Mouse (Mus musculus) stomach, embryonic 14.5 days (tissue): ENCODE data around the gene Hemgn. TPM values are rescaled to one million over a fixed set of nuclear protein-coding genes. Genes with fewer than 3 reads are reported as not detected.

Experiments used
- ATAC-seq: fragments of 200-750 bp; cut with Nextera tagmentation; 2 replicates; pipeline ENCODE4 v1.8.0; 2017; ENCODE audit warnings: low read depth, moderate TSS enrichment; ENCODE audit not compliant: insufficient number of reproducible peaks, insufficient read depth, low FRiP score
- H3K27ac ChIP-seq: fragments of 300-500 bp; sonication (generic); 2 replicates; pipeline ENCODE4 v1.5.1; 2014; ENCODE audit warnings: mild to moderate bottlenecking, low read length, moderate library complexity, mixed read lengths
- H3K27me3 ChIP-seq: fragments of 300-500 bp; sonication (generic); 2 replicates; pipeline ENCODE4 v1.6.1; 2014; ENCODE audit warnings: low read length, control low read depth, mixed read lengths; ENCODE audit not compliant: control insufficient read depth, insufficient read depth
- H3K36me3 ChIP-seq: fragments of 300-500 bp; sonication (generic); 2 replicates; pipeline ENCODE4 v1.6.1; 2014; ENCODE audit warnings: mild to moderate bottlenecking, control low read depth, low read length, moderate library complexity, mixed read lengths; ENCODE audit not compliant: control insufficient read depth, insufficient read depth
- H3K4me1 ChIP-seq: fragments of 300-500 bp; sonication (generic); 2 replicates; pipeline ENCODE4 v1.6.1; 2014; ENCODE audit warnings: low read length, control low read depth, mixed read lengths; ENCODE audit not compliant: control insufficient read depth, insufficient read depth
- H3K4me2 ChIP-seq: fragments of 300-500 bp; sonication (generic); replicated peaks from 2 replicates; pipeline ENCODE4 v1.6.1; 2014; ENCODE audit warnings: low read depth, low read length, control low read depth
- H3K4me3 ChIP-seq: fragments of 300-500 bp; sonication (generic); 2 replicates; pipeline ENCODE4 v1.5.1; 2014; ENCODE audit warnings: low read depth, low read length, control low read depth
- H3K9ac ChIP-seq: fragments of 300-500 bp; sonication (generic); replicated peaks from 2 replicates; pipeline ENCODE4 v1.6.1; 2014; ENCODE audit warnings: low read depth, mild to moderate bottlenecking, control low read depth, low read length, moderate library complexity, mixed read lengths
- H3K9me3 ChIP-seq: fragments of 300-500 bp; sonication (generic); 2 replicates; pipeline ENCODE4 v1.6.1; 2016; ENCODE audit warnings: low read depth, low read length, control low read depth; ENCODE audit not compliant: control insufficient read depth
- WGBS: fragments of 180-500 bp; shearing (Covaris S2); extraction: QIAGEN DNeasy Blood & Tissue Kit; methylation state at CpG from one replicate; pipeline ENCODE4 v1.1.7; 2014; 5-methylcytosine and 5-hydroxymethylcytosine counted together
- polyA plus RNA-seq: library from polyadenylated mRNA; unstranded; fragments of >200 nt; fragmentation: Nextera tagmentation; extraction: Ambion mirVana; gene quantifications from 2 replicates; pipeline ENCODE4 v1.2.1, GENCODE M21; 2014

Gene Hemgn
- polyA plus RNA-seq, 1 experiment from 2014 or later = 0.94 TPM

- ATAC-seq = peak; percentile 19
- Histone ChIP-seq H3K27me3 (no peaks in the 10 kb centered on the region), H3K4me1 (peaks cover 24% of the 10 kb centered on the region), H3K9me3 (no peaks in the 10 kb centered on the region), H3K36me3 (no peaks in the 10 kb centered on the region), H3K9ac (peak overlapping the region; percentile 99), H3K4me3 (peak overlapping the region; percentile 89), H3K4me2 (peak overlapping the region; percentile 84), H3K27ac (peak overlapping the region; percentile 99)
- WGBS = 1% methylated on average over 51 of the region's 70 CpGs
Observed at GRCm38 (mm10) chr4:46451240-46451757, 38.0 kb upstream of the Hemgn start.

GRCm38 (mm10) chr4:46450519-46451131, 37.3 kb upstream of the Hemgn start, which contains the start of gene Anp32b:
Anp32b (plus strand) TSS chr4:46450902.
- peak within 1 kb of the TSS; percentile 84 for H3K4me2 ChIP-seq
- no peaks in the 10 kb centered on the region for H3K9me3 ChIP-seq
- WGBS = under 1% methylated on average over 44 of the region's 66 CpGs
- H3K4me1 ChIP-seq = peaks cover 24% of the 10 kb centered on the region
- H3K4me3 ChIP-seq = peak within 1 kb of the TSS; percentile 89
- ATAC-seq = peak; percentile 95
- H3K9ac ChIP-seq = peak within 1 kb of the TSS; percentile 99
- no peaks in the 10 kb centered on the region for H3K27me3 ChIP-seq
- no peaks in the 10 kb centered on the region for H3K36me3 ChIP-seq
- peak within 1 kb of the TSS; percentile 99 for H3K27ac ChIP-seq

GRCm38 (mm10) chr4:46450020-46450518, 36.8 kb upstream of the Hemgn start:
- H3K9me3 ChIP-seq = no peaks in the 10 kb centered on the region
- peak overlapping the region; percentile 99 for H3K27ac ChIP-seq
- no peaks in the 10 kb centered on the region for H3K36me3 ChIP-seq
- ATAC-seq = no peak
- peaks cover 22% of the 10 kb centered on the region for H3K4me1 ChIP-seq
- H3K4me3 ChIP-seq = peak overlapping the region; percentile 89
- peak overlapping the region; percentile 99 for H3K9ac ChIP-seq
- peak overlapping the region; percentile 72 for H3K4me2 ChIP-seq
- no peaks in the 10 kb centered on the region for H3K27me3 ChIP-seq
- 18% methylated on average over 7 of the region's 7 CpGs for WGBS

GRCm38 (mm10) chr4:46448886-46449285, 35.6 kb upstream of the Hemgn start:
- ATAC-seq = no peak
- no peak overlapping the region for H3K9ac ChIP-seq
- no peak overlapping the region for H3K27ac ChIP-seq
- no peaks in the 10 kb centered on the region for H3K27me3 ChIP-seq
- no peaks in the 10 kb centered on the region for H3K36me3 ChIP-seq
- no peak overlapping the region for H3K4me2 ChIP-seq
- 59% methylated on average over 6 of the region's 6 CpGs for WGBS
- H3K4me1 ChIP-seq = peaks cover 15% of the 10 kb centered on the region; the same call in 1 of the 2 replicates
- H3K4me3 ChIP-seq = no peak overlapping the region
- H3K9me3 ChIP-seq = no peaks in the 10 kb centered on the region

- Histone ChIP-seq H3K4me3 (no peak overlapping the region), H3K27ac (no peak overlapping the region), H3K9me3 (no peaks in the 10 kb centered on the region), H3K27me3 (no peaks in the 10 kb centered on the region), H3K36me3 (no peaks in the 10 kb centered on the region), H3K4me1 (0 out of 2 replicates have a peak, but pooled peaks cover 2% of the 10 kb centered on the region), H3K4me2 (no peak overlapping the region), H3K9ac (no peak overlapping the region)
- ATAC-seq = no peak
- 48% methylated on average over 1 of the region's 1 CpGs for WGBS
Observed at GRCm38 (mm10) chr4:46447461-46447860, 34.2 kb upstream of the Hemgn start.

GRCm38 (mm10) chr4:46445237-46445945, 32.1 kb upstream of the Hemgn start:
- no peak overlapping the region for H3K9ac ChIP-seq
- 33% methylated on average over 9 of the region's 9 CpGs for WGBS
- 0 out of 2 replicates have a peak, but pooled peaks cover 2% of the 10 kb centered on the region for H3K4me1 ChIP-seq
- no peak for ATAC-seq
- H3K4me3 ChIP-seq = no peak overlapping the region
- H3K27me3 ChIP-seq = no peaks in the 10 kb centered on the region
- H3K4me2 ChIP-seq = no peak overlapping the region
- H3K27ac ChIP-seq = no peak overlapping the region
- H3K36me3 ChIP-seq = no peaks in the 10 kb centered on the region
- no peaks in the 10 kb centered on the region for H3K9me3 ChIP-seq

- no peak overlapping the region for H3K4me3 ChIP-seq
- H3K4me1 ChIP-seq = no peaks in the 10 kb centered on the region
- no peaks in the 10 kb centered on the region for H3K9me3 ChIP-seq
- no peak overlapping the region for H3K27ac ChIP-seq
- no peak overlapping the region for H3K4me2 ChIP-seq
- no peaks in the 10 kb centered on the region for H3K36me3 ChIP-seq
- H3K9ac ChIP-seq = no peak overlapping the region
- ATAC-seq = no peak
- H3K27me3 ChIP-seq = no peaks in the 10 kb centered on the region
- WGBS = 74% methylated on average over 4 of the region's 4 CpGs
Observed at GRCm38 (mm10) chr4:46442501-46442900, 29.2 kb upstream of the Hemgn start.

- Histone ChIP-seq H3K9ac (no peak overlapping the region), H3K27ac (no peak overlapping the region), H3K4me2 (no peak overlapping the region), H3K9me3 (no peaks in the 10 kb centered on the region), H3K36me3 (no peaks in the 10 kb centered on the region), H3K4me3 (no peak overlapping the region), H3K4me1 (no peaks in the 10 kb centered on the region), H3K27me3 (no peaks in the 10 kb centered on the region)
- 62% methylated on average over 12 of the region's 12 CpGs for WGBS
- ATAC-seq = peak; percentile 74; the same call in 1 of the 2 replicates
Observed at GRCm38 (mm10) chr4:46432339-46433036, 19.2 kb upstream of the Hemgn start.
